Mouse (Mus musculus) adrenal gland, postnatal 10 days (tissue): ENCODE measurements around the gene Yes1. TPM values are rescaled to one million over a fixed set of nuclear protein-coding genes. Genes with fewer than 3 reads are reported as not detected.
"Not testable (repeated sequence)": the region's sequence is repeated elsewhere in the genome, so short reads cannot be mapped to it uniquely, and the experiment has no call there.

Experiments
- DNase-seq: peaks from one replicate; pipeline ENCODE4 v3.0.0; 2021; ENCODE audit warnings: mixed read lengths
- total RNA-seq, 2 experiments: library from RNA; stranded (reverse); gene quantifications; 2 replicates each; pipeline ENCODE4 v1.2.3; 2021

The Yes1 gene
- total RNA-seq, 2 experiments from 2014 or later: 43.1 to 44.3 TPM

- DNase-seq: no peak
Observed at GRCm38 (mm10) chr5:32706226-32706780, 95.3 kb downstream of the Yes1 start.

DNA sequence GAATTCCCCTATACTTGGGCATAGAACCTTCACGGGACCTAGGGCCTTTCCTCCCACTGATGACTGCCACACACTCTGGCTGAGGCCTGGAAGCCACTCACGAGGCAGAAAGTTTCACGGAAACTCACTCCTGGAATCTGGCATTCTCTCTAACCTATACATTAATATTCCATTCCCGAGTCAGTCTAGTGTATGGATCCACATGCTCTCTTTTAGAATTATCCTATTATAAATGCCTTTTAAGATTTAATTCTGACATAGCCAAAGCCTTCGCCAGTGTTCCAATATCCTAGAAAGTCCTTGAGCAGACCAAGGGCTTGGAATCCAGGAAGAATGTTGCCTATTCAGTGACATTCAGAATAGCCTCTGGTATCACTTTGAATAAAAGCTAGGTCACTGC is 100.5 kb downstream of the Yes1 start:
- DNase-seq: no peak

- DNase-seq: no peak
Observed at GRCm38 (mm10) chr5:32712221-32713041, 101.5 kb downstream of the Yes1 start.

DNA sequence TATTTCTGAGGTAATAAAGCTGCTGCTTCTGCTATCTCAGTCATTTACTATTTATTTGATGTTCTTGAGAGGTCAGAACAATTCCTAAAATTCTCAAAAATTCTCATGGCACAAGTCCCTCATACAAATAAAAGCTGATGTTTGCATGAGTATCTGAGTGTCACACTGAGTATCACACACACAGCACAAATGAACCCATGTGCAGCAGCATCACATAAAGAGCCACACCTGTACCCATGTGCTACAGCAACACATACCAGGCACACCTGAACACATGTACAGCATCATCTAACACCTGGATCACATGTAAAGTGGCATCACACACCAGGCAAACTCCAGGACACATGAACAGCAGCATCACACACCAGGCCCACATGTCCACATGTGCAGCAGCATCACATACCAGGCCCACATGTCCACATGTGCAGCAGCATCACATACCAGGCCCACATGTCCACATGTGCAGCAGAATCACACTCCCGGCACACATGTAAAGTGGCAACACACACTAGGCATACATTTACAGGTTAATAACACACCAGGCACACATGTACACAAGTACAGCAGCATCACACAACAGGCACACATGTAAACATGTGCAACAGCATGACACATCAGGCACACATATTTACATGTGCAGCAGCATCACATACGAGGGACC is 102.2 kb downstream of the Yes1 start:
- DNase-seq: no peak

DNA sequence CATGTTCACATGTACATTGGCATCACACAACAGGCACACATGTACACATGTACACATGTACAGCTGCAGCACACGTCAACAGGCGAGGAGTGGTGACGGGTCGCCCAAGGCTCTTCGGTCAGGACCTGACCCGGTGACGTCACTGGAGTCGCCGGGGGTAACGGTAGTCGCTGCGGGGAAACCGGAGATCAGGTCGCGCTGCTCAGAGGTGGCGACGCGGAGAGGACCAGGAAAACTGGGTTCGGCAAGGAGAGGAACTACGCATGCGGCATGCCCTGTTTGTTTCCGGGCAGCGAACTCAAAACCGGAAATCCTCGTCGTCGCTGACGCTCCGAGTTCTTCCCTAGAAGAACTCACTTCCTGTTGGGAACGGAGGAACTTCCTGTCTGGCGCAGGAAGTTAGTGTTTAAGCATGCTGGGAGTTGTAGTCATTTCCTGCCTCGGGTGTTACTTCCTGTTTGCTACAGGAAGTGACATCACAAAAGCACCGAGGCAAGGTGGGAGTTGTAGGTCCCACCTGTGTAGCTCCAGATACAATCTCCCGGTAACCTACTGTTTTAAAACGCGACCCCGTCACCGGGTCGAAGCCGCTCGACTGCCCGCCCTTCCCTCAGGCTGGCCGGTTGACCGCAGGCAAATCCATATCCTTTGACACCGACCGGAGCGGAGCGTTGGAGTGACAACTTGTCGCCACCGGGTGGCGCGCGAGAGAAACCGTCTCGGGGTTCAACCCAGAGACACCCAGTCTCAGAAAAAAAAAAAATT is 102.9 kb downstream of the Yes1 start:
- peak; percentile 90 for DNase-seq

GRCm38 (mm10) chr5:32717726-32718125 is 106.8 kb downstream of the Yes1 start:
- no peak for DNase-seq

- no peak for DNase-seq
Observed at GRCm38 (mm10) chr5:32718916-32719315, 107.9 kb downstream of the Yes1 start.

DNA sequence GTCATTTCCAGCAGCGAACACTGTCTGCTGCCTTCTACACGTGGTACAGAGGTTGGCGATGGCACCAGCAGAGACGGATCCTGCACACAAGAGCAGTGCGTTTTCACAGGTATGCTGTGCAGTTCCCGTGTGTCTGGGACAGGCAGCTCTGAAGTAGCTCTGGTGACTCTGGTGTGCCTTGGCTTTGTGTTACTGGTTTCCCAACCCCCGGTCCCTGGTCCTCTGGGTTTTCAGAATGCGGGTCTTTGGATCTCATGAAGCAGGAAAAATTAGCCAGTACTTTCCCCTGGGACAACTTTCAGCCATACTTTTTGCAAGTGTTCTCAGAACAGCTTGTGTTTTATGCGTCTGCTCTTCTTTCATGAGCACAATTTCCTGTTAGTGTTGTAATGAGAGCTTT is 109.4 kb downstream of the Yes1 start:
- DNase-seq: no peak

- DNase-seq: no peak
Observed at GRCm38 (mm10) chr5:32721316-32721715, 110.3 kb downstream of the Yes1 start.

GRCm38 (mm10) chr5:32722263-32722662 is 111.3 kb downstream of the Yes1 start:
- DNase-seq: no peak

GRCm38 (mm10) chr5:32722711-32723110 is 111.7 kb downstream of the Yes1 start:
- not testable (repeated sequence) for DNase-seq

DNA sequence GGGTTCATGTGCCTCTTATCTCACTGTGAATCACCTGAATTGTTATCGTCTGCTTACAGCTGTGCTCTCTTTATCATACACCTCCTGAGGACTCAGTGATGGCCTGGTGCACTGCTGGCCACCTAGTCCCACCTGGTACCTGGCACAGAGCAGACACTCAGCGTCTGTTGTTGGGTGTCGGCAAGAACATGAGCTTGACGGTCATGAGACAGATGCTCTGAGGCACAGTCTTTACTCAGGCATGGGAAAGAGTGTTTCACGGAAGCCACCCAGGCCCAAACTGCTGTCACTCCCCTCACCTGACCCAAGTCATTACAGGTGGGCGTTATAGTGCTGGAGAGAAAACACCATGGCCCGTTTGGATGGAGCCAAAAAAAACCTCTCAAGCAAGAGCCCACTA is 113.0 kb downstream of the Yes1 start:
- no peak for DNase-seq

DNA sequence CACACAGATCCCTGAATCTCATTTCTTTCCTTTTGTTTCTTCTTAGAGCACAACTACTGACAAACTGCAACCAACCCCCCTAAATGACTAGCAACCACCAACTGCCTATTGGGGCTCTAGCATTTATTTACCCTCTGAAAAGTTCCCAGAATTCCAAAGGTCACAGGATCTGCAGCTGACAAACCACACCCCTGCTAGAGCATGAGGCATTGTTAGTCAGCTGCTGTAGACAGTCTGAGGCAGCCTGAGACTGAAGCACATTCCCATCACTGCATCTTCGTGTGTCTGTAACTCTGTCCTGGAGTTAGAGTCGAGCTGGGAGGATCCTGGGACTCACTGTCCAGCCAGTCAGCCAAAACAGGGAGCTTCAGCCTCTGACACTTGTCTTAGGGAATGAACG is 114.4 kb downstream of the Yes1 start:
- not testable (repeated sequence) for DNase-seq

DNA sequence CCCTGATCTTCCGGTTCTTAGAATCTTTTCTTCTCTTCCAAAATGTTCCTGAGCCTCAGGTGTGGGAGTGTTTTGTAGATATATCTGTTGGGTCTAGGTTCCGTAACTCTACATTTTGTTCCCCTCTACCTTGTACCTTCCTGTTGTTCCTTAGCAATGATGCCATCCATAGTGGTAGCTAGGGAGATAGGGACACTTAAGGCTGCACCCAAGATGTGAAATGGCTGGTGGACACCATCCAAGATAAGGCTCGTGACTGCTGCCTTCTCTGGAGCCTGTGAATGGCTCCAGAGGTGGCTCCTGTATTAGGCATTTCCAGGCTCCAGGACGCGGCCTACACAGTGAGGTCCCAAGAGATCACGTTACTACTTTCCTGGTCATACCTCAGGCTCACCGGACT is 117.3 kb downstream of the Yes1 start:
- no peak for DNase-seq

DNA sequence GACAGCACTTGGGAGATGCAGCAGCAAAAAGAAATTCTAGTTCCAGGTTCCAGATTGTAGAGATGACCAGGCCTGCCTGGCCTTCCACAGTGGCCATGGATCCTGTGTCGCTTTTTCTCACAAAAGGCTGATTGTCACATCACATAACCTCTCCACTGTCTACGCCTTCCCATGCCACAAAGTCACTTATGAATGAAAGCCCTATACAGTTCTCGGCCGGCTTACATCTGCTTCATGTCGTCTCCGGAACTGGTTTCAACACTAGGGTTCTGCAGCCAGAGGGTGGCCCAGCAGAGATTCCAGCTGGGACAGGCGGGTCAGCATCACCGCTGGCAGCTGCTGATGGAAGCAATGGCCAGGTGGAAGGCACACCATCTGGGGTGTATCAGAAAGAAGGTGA is 117.9 kb downstream of the Yes1 start:
- no peak for DNase-seq

GRCm38 (mm10) chr5:32733892-32734291 is 122.9 kb downstream of the Yes1 start:
- DNase-seq: not testable (repeated sequence)

DNA sequence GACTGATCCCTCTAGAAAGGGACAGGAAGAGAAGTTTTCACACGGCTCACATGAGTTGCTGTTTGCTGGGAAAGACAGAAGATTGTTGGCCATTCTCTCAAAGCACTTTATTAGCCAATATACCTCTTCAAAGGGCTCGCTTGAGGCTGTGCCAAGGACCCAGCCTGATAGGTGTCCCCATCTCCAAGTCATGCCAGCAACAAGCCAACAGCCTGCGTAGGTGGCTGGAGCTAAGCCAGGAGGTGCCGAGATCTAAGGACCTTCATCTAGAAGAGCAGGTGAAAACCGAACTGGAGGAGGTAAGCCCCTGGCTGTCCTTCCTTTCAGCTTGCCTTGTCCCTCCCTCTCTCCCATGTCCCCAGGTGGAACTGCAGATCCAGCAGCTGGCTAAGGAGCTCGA is 124.8 kb downstream of the Yes1 start:
- DNase-seq: no peak

Other genes starting within 250 kb of the Yes1 start
- gene Ppp1cb, start 152.3 kb upstream of the Yes1 start, total RNA-seq: 100 to 1,000 TPM; 287 to 317 TPM
- gene Pisd, start 174.5 kb downstream of the Yes1 start, total RNA-seq: 10 to 100 TPM; 53.2 to 62.4 TPM
- gene Gm20671, start 215.9 kb downstream of the Yes1 start, total RNA-seq: not detected
- 10 to 100 TPM; 21.4 to 25.0 TPM for gene Prr14l, start 243.1 kb downstream of the Yes1 start, total RNA-seq